Mouse (Mus musculus): ENCODE measurements around the gene Chrdl2.
"Not testable (repeated sequence)": the region's sequence is repeated elsewhere in the genome, so short reads cannot be mapped to it uniquely, and the experiment has no call there.

Chrdl2 gene

GRCm38 (mm10) chr7:100036050-100036449, 30.1 kb downstream of the Chrdl2 start:
- no peak for DNase-seq (ENCODE audit: low spot score in 2 of 2)

GRCm38 (mm10) chr7:100036495-100036894, 30.5 kb downstream of the Chrdl2 start:
- DNase-seq (ENCODE audit: low spot score in 2 of 2), result no peak

GRCm38 (mm10) chr7:100042120-100042519, 36.1 kb downstream of the Chrdl2 start:
- DNase-seq (ENCODE audit: low spot score in 2 of 2), result no peak

DNA sequence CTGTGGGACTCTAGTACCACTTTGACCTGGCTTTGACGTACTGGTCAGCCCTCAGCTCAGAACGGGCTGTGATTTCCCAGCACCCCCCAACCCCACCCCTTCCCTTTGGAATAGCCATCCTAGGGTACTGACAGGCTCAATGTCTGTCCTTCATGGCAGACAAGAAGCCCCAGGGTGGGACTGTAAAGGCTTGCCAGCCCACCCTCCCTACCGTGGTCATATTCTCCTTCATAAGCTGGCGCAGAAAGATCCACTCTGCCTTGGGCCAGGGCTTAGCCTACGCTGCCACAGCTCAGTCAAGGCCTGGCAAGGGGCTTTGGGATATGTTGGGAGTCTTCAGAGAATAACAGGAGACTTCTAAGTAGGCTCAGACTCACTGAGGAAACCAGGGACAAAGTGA, 37.1 kb downstream of the Chrdl2 start:
- DNase-seq (ENCODE audit: low spot score in 2 of 2), result no peak

DNA sequence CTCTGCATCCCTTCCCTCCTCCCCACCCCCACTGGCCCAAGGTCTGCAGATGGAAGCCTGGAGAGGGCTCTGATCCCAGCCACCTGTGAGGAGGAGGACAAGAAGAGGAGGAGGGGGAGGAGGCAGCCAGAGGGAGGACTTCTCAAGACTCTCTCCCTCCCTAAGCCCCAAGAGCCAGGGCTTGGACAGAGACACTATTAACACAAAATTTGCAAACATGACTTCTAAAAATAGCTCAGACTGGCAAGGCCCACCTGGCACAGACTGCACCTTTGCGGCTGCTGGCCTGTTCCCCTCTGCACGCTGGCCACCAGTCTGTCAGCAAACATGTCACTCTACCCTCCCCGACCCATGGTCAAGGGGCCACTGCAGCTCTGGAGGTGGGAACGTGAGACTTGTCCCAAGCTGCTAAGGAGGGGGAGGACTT, 37.6 kb downstream of the Chrdl2 start:
- DNase-seq (ENCODE audit: low spot score in 2 of 2), result no peak

GRCm38 (mm10) chr7:100046486-100046885, 40.5 kb downstream of the Chrdl2 start:
- DNase-seq (ENCODE audit: low spot score in 2 of 2), result no peak

DNA sequence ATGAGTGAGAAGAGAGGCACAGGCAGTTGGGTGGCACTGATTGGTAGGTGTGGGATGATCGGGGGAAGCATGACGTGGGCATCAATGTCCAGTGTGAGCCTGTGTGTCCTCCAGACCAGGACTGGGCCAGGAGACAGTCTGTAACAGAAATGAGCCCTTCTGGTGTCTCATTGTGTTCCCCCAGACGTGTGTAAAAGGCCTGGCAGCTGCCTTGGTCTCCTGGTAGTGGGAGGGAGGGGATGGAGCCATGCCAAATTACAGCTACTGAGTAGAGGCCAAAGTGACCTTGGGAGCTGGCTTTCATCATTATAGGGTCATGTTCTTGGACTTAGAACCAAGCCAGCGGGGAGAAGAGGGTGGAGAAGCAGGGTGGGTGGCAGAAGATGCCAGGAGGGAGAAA, 45.9 kb downstream of the Chrdl2 start:
- no peak for DNase-seq (ENCODE audit: low spot score in 2 of 2)

GRCm38 (mm10) chr7:100052991-100053390, 47.0 kb downstream of the Chrdl2 start:
- DNase-seq (ENCODE audit: low spot score in 2 of 2), result not testable (repeated sequence)

DNA sequence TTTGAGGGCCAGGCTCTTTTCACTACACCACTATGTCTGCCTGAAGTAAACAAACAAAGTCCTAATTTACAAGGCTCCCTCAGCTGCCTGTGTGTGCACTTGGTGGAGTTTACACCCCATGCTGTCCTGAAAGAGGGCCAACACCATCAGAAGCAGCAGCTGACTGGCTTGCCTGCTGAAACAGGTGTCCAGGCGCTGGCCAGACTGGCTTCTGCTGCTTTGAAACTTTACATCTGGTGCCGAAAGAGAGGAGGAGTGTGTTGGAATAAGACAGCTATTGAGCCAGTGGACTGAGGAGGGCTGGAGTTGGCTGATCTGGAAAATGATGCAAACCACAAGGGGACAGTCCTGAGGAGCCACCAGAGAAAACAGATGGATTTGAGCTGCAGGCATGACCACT, 68.0 kb downstream of the Chrdl2 start:
- DNase-seq (ENCODE audit: low spot score in 2 of 2), result no peak

DNA sequence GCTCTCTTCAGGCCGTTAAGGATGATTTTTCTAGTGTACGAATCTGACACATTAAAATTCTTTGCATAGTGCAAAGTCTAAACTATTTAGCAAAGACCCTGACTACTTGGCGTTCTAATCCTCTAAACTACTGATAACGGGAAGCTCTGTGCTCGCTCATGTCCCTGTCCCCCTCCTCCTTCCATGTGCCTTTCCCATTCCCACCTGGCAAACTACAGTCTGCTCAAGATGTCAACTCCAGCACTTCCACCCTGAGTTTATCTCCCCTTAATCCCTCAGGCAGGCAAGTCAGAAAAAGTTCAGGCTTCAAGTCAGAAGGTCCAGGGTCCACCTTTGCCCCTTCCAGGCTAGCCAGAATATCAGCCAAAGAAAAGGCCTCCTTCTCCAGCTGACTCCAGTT, 70.3 kb downstream of the Chrdl2 start:
- DNase-seq (ENCODE audit: low spot score in 2 of 2), result no peak

GRCm38 (mm10) chr7:100077071-100077470, 71.1 kb downstream of the Chrdl2 start:
- DNase-seq (ENCODE audit: low spot score in 2 of 2), result no peak

DNA sequence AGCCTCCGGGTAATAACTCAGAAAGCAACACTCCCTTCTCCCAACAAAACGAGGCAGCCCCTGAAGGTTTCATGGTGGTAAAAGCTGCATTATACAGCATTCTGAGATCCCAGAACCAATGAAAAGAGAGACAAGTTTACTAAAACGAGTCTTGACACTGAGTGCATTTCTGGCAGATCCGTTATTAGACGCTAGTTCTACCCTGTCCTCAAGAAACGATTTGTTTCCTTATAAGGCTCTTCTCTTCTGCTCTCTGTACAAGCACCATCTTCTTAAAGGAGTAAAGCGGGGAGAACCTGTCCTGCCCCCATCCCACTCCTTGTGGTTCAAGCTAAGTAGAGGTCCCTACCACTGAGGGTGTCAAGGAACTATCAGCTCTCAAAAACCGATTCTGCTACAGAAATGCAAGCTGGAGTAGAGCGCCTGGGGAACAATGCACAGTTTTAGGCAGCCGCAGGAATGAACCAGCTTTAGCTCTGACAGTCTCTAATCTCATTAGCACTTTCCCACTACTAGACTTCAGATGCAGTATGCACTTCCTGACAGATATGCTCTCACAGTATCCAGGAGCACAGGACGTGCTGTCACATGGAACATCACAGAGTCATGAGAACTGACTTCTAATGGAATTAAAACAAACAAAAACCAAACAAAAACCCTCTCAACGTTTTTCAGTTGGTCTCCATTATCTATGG, 74.3 kb downstream of the Chrdl2 start:
- no peak for DNase-seq (ENCODE audit: low spot score in 2 of 2)

GRCm38 (mm10) chr7:100082836-100083235, 76.9 kb downstream of the Chrdl2 start:
- no peak for DNase-seq (ENCODE audit: low spot score in 2 of 2)

- no peak for DNase-seq (ENCODE audit: low spot score in 2 of 2)
Observed at GRCm38 (mm10) chr7:100083812-100084211, 77.8 kb downstream of the Chrdl2 start.
